Mouse (Mus musculus) midbrain, postnatal 0 days (tissue): Measurements from ENCODE around the gene Hist1h1t. TPM values are rescaled to one million over a fixed set of nuclear protein-coding genes. Genes with fewer than 3 reads are reported as not detected.

Experiments
- ATAC-seq: fragments of 200-750 bp; cut with Nextera tagmentation; 2 replicates; pipeline ENCODE4 v1.8.0; 2017; ENCODE audit warnings: moderate number of reproducible peaks, mild to moderate bottlenecking, moderate TSS enrichment, moderate library complexity; ENCODE audit not compliant: low FRiP score
- DNase-seq: peaks from one replicate; pipeline ENCODE4 v3.0.0-alpha.2; 2015; ENCODE audit warnings: low spot score
- H3K27ac ChIP-seq: fragments of 300-500 bp; sonication (generic); 2 replicates; pipeline ENCODE4 v1.5.1; 2014; ENCODE audit warnings: low read depth, mild to moderate bottlenecking, low read length, mixed read lengths
- H3K27me3 ChIP-seq: fragments of 300-500 bp; sonication (generic); 2 replicates; pipeline ENCODE4 v1.6.1; 2014; ENCODE audit warnings: low read length, control low read depth, mixed read lengths; ENCODE audit not compliant: insufficient read depth
- H3K36me3 ChIP-seq: fragments of 300-500 bp; sonication (generic); 2 replicates; pipeline ENCODE4 v1.6.1; 2014; ENCODE audit warnings: low read length, control low read depth, mixed read lengths; ENCODE audit not compliant: insufficient read depth
- H3K4me1 ChIP-seq: fragments of 300-500 bp; sonication (generic); 2 replicates; pipeline ENCODE4 v1.6.1; 2014; ENCODE audit warnings: mild to moderate bottlenecking, control low read depth, antibody characterized with exemption, low read length, mixed read lengths; ENCODE audit not compliant: insufficient read depth
- H3K4me2 ChIP-seq: fragments of 300-500 bp; sonication (generic); 2 replicates; pipeline ENCODE4 v1.6.1; 2014; ENCODE audit warnings: low read depth, mild to moderate bottlenecking, low read length, mixed read lengths; ENCODE audit not compliant: poor library complexity, severe bottlenecking
- H3K4me3 ChIP-seq: fragments of 300-500 bp; sonication (generic); 2 replicates; pipeline ENCODE4 v1.5.1; 2014; ENCODE audit warnings: low read depth, mild to moderate bottlenecking, low read length, moderate library complexity
- H3K9ac ChIP-seq: fragments of 300-500 bp; sonication (generic); replicated peaks from 2 replicates; pipeline ENCODE4 v1.6.1; 2014; ENCODE audit warnings: mild to moderate bottlenecking, low read length, moderate library complexity, mixed read lengths; ENCODE audit not compliant: poor library complexity, severe bottlenecking
- H3K9me3 ChIP-seq: fragments of 300-500 bp; sonication (generic); 2 replicates; pipeline ENCODE4 v1.6.1; 2016; ENCODE audit warnings: low read length, control low read depth
- CTCF ChIP-seq: IDR thresholded peaks from 2 replicates; pipeline ENCODE4 v1.5.1; 2016; ENCODE audit warnings: antibody characterized with exemption, mild to moderate bottlenecking
- WGBS: fragments of 180-500 bp; shearing (Covaris S2); extraction: QIAGEN DNeasy Blood & Tissue Kit; methylation state at CpG from one replicate; pipeline ENCODE4 v1.1.7; 2014; 5-methylcytosine and 5-hydroxymethylcytosine counted together
- polyA plus RNA-seq: library from polyadenylated mRNA; unstranded; fragments of >200 nt; fragmentation: Nextera tagmentation; extraction: Ambion mirVana; gene quantifications from 2 replicates; pipeline ENCODE4 v1.2.1, GENCODE M21; 2015
- total RNA-seq: library from RNA; depleted of rRNA; stranded (reverse); fragments of >200 nt; gene quantifications from 2 replicates; pipeline ENCODE4 v1.2.3, GENCODE M21; 2014

Hist1h1t gene
- total and polyA plus RNA-seq, 2 experiments from 2014 or later = 0.93 TPM; not detected in 1

- no peak overlapping the region for H3K9ac ChIP-seq
- no peaks in the 10 kb centered on the region for H3K27me3 ChIP-seq
- H3K36me3 ChIP-seq = no peaks in the 10 kb centered on the region
- H3K4me1 ChIP-seq = no peaks in the 10 kb centered on the region
- TF ChIP-seq CTCF = no peak
- no peak for DNase-seq
- ATAC-seq = no peak
- peak overlapping the region; percentile 56 for H3K4me3 ChIP-seq
- no peaks in the 10 kb centered on the region for H3K9me3 ChIP-seq
- H3K27ac ChIP-seq = peak overlapping the region; percentile 44; the same call in 1 of the 2 replicates
- WGBS = 39% methylated on average over 13 of the region's 13 CpGs
- H3K4me2 ChIP-seq = peak overlapping the region; percentile 99
Observed at GRCm38 (mm10) chr13:23740256-23740840, 44.7 kb downstream of the Hist1h1t start.

- Histone ChIP-seq H3K27ac (no peak overlapping the region), H3K4me2 (peak overlapping the region; percentile 99; the same call in 1 of the 2 replicates), H3K9ac (no peak overlapping the region), H3K4me1 (0 out of 2 replicates have a peak, but pooled peaks cover 3% of the 10 kb centered on the region), H3K27me3 (no peaks in the 10 kb centered on the region), H3K36me3 (no peaks in the 10 kb centered on the region), H3K4me3 (no peak overlapping the region), H3K9me3 (no peaks in the 10 kb centered on the region)
- TF ChIP-seq CTCF = no peak
- WGBS = 71% methylated on average over 5 of the region's 5 CpGs
- ATAC-seq (no peak), DNase-seq (no peak)
Observed at GRCm38 (mm10) chr13:23740910-23741309, 45.3 kb downstream of the Hist1h1t start.

DNA sequence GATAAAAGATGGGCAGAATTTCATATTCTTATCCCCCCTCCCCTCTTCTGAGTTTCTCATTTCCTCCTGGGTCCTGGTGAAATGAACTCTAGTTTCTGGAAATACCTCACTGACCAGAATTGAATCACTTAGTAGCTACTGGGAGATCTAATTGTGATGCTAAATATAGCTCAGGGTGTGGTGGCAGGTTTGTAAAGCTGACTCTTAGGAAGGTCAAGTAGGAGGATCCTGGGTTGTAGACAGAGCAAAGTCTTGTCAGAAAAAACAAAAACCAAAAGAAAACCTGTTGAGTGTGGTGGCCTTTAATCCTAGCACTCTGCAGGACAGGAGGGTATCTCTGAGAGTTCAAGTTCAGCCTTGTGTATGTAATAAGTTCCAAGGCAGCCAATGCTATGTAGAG, 46.4 kb downstream of the Hist1h1t start:
- no peak for DNase-seq
- Histone ChIP-seq H3K9me3 (no peaks in the 10 kb centered on the region), H3K27me3 (no peaks in the 10 kb centered on the region), H3K4me1 (0 out of 2 replicates have a peak, but pooled peaks cover 3% of the 10 kb centered on the region), H3K27ac (no peak overlapping the region), H3K9ac (no peak overlapping the region), H3K4me2 (no peak overlapping the region), H3K4me3 (no peak overlapping the region), H3K36me3 (no peaks in the 10 kb centered on the region)
- no peak for ATAC-seq
- TF ChIP-seq CTCF = no peak

DNA sequence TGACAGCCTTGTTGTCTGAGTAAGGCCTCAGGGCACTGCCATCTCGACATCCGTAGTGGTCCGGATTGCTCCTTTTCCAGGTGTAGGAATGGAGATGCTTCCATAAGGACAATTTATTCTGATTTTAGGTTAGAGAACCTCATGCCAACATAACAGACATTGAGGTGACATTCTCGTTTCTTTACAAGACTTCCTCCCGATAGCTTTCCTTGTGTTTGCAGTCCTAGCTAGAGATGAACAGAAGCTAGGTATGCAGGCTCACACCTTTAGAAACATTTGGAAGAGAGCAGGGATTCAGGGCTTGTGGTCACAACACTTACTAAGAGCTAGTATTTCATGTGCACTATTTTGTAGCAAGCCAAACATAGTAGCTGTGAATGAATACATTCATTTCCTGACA, 47.6 kb downstream of the Hist1h1t start:
- H3K27ac ChIP-seq = no peak overlapping the region
- ATAC-seq (no peak), DNase-seq (no peak)
- H3K4me2 ChIP-seq = no peak overlapping the region
- H3K9ac ChIP-seq = no peak overlapping the region
- no peaks in the 10 kb centered on the region for H3K9me3 ChIP-seq
- H3K4me1 ChIP-seq = 0 out of 2 replicates have a peak, but pooled peaks cover 3% of the 10 kb centered on the region
- no peak overlapping the region for H3K4me3 ChIP-seq
- 88% methylated on average over 5 of the region's 5 CpGs for WGBS
- H3K36me3 ChIP-seq = no peaks in the 10 kb centered on the region
- H3K27me3 ChIP-seq = no peaks in the 10 kb centered on the region
- TF ChIP-seq CTCF = no peak

DNA sequence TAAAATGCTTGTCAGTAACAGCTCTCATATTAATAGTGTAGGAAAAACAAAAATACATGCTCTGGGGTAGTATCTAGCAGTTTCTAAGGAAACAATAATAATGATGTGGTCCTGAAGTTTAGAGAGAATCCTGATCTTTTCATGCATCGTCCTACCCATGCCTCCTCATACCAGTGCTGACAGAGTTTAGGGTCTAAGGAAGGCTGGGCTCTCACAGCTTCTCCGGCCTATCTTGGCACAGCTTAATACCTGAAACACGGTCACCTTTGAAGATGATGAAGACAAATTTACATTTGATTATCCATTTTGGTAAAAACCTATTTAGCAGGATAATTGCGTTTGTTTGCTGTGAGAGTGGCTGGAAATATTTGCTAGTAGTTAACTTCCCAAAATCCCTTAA, 48.3 kb downstream of the Hist1h1t start:
- H3K4me2 ChIP-seq = no peak overlapping the region
- WGBS = 37% methylated on average over 4 of the region's 4 CpGs

GRCm38 (mm10) chr13:23744421-23745380, 49.1 kb downstream of the Hist1h1t start:
- Histone ChIP-seq H3K9me3 (no peaks in the 10 kb centered on the region), H3K4me3 (peak overlapping the region; percentile 37; the same call in 1 of the 2 replicates), H3K27me3 (no peaks in the 10 kb centered on the region), H3K4me2 (peak overlapping the region; percentile 69), H3K4me1 (0 out of 2 replicates have a peak, but pooled peaks cover 3% of the 10 kb centered on the region), H3K9ac (no peak overlapping the region), H3K27ac (no peak overlapping the region), H3K36me3 (no peaks in the 10 kb centered on the region)
- WGBS = 4% methylated on average over 13 of the region's 36 CpGs
- no peak for ATAC-seq
- no peak for TF ChIP-seq CTCF
- no peak for DNase-seq

More for the DNA sequence above, 48.3 kb downstream of the Hist1h1t start:
- no peak overlapping the region for H3K27ac ChIP-seq
- H3K9me3 ChIP-seq = no peaks in the 10 kb centered on the region
- no peak overlapping the region for H3K9ac ChIP-seq
- H3K27me3 ChIP-seq = no peaks in the 10 kb centered on the region
- no peak for ATAC-seq
- no peak overlapping the region for H3K4me3 ChIP-seq
- TF ChIP-seq CTCF = no peak
- no peaks in the 10 kb centered on the region for H3K36me3 ChIP-seq
- DNase-seq = no peak
- 0 out of 2 replicates have a peak, but pooled peaks cover 3% of the 10 kb centered on the region for H3K4me1 ChIP-seq
